Mouse (Mus musculus): ENCODE measurements around the gene Nomo1. TPM values are rescaled to one million over a fixed set of nuclear protein-coding genes. Genes with fewer than 3 reads are reported as not detected.

Nomo1 gene
- polyA plus RNA-seq, 1 experiment from 2014 or later = 26.4 TPM

GRCm38 (mm10) chr7:46030145-46030488, 3.4 kb upstream of the Nomo1 start, which contains the start of gene Abcc6:
Abcc6 (minus strand) TSS chr7:46030302.
- no peak for ATAC-seq (ENCODE audit: insufficient read depth)
- H3K36me3 ChIP-seq (ENCODE audit: insufficient read depth) = no peaks in the 10 kb centered on the region
- WGBS = 8% methylated on average over 11 of the region's 11 CpGs
- DNase-seq = peak; percentile 53
- H3K4me3 ChIP-seq (ENCODE audit: low read depth, low read length) = peak within 1 kb of the TSS; percentile 12; the same call in 1 of the 2 replicates
- peak within 1 kb of the TSS; percentile 12; the same call in 1 of the 2 replicates for H3K27ac ChIP-seq (ENCODE audit: low read depth)
- no peaks in the 10 kb centered on the region for H3K9me3 ChIP-seq (ENCODE audit: low read depth, low read length)
- peak within 1 kb of the TSS; percentile 43 for H3K4me2 ChIP-seq
- no peaks in the 10 kb centered on the region for H3K27me3 ChIP-seq (ENCODE audit: insufficient read depth, low read length)
- H3K4me1 ChIP-seq (ENCODE audit: insufficient read depth) = peaks cover 10% of the 10 kb centered on the region
- peak within 1 kb of the TSS; percentile 47 for H3K9ac ChIP-seq
- TF ChIP-seq CTCF (IDR thresholded peaks at IDR 0.05; ENCODE audit: low read depth) = no peak

GRCm38 (mm10) chr7:46031075-46031474, 2.4 kb upstream of the Nomo1 start:
- TF ChIP-seq CTCF (IDR thresholded peaks at IDR 0.05; ENCODE audit: low read depth) = no peak
- ATAC-seq (ENCODE audit: insufficient read depth) (no peak), DNase-seq (no peak)
- H3K27ac ChIP-seq (ENCODE audit: low read depth) = no peak overlapping the region
- H3K4me3 ChIP-seq (ENCODE audit: low read depth, low read length) = no peak overlapping the region
- H3K9me3 ChIP-seq (ENCODE audit: low read depth, low read length) = no peaks in the 10 kb centered on the region
- H3K9ac ChIP-seq = peak overlapping the region; percentile 6; the same call in 1 of the 2 replicates
- H3K4me1 ChIP-seq (ENCODE audit: insufficient read depth) = peaks cover 10% of the 10 kb centered on the region
- 56% methylated on average over 2 of the region's 2 CpGs for WGBS
- no peaks in the 10 kb centered on the region for H3K36me3 ChIP-seq (ENCODE audit: insufficient read depth)
- H3K4me2 ChIP-seq = no peak overlapping the region
- H3K27me3 ChIP-seq (ENCODE audit: insufficient read depth, low read length) = no peaks in the 10 kb centered on the region

GRCm38 (mm10) chr7:46033870-46034337, 406 bp downstream of the Nomo1 start:
- DNase-seq = no peak
- WGBS = under 1% methylated on average over 35 of the region's 35 CpGs

GRCm38 (mm10) chr7:46034991-46035390, 1.5 kb downstream of the Nomo1 start:
- Histone ChIP-seq H3K9me3 (ENCODE audit: low read depth, low read length) (no peaks in the 10 kb centered on the region), H3K9ac (peak overlapping the region; percentile 84), H3K27me3 (ENCODE audit: insufficient read depth, low read length) (no peaks in the 10 kb centered on the region), H3K27ac (ENCODE audit: low read depth) (no peak overlapping the region), H3K4me3 (ENCODE audit: low read depth, low read length) (peak overlapping the region; percentile 96), H3K36me3 (ENCODE audit: insufficient read depth) (peaks cover 27% of the 10 kb centered on the region), H3K4me1 (ENCODE audit: insufficient read depth) (peaks cover 10% of the 10 kb centered on the region), H3K4me2 (peak overlapping the region; percentile 86)
- WGBS = 72% methylated on average over 2 of the region's 2 CpGs
- ATAC-seq (ENCODE audit: insufficient read depth) (no peak), DNase-seq (no peak)
- no peak for TF ChIP-seq CTCF (IDR thresholded peaks at IDR 0.05; ENCODE audit: low read depth)

More at GRCm38 (mm10) chr7:46033870-46034337, 406 bp downstream of the Nomo1 start:
- Histone ChIP-seq H3K27me3 (ENCODE audit: insufficient read depth, low read length) (no peaks in the 10 kb centered on the region), H3K4me2 (peak overlapping the region; percentile 86), H3K4me1 (ENCODE audit: insufficient read depth) (peaks cover 10% of the 10 kb centered on the region), H3K9me3 (ENCODE audit: low read depth, low read length) (no peaks in the 10 kb centered on the region), H3K4me3 (ENCODE audit: low read depth, low read length) (peak overlapping the region; percentile 96), H3K27ac (ENCODE audit: low read depth) (no peak overlapping the region), H3K9ac (peak overlapping the region; percentile 84), H3K36me3 (ENCODE audit: insufficient read depth) (peaks cover 16% of the 10 kb centered on the region; the same call in 1 of the 2 replicates)
- ATAC-seq (ENCODE audit: insufficient read depth) = peak; percentile 47
- TF ChIP-seq CTCF (IDR thresholded peaks at IDR 0.05; ENCODE audit: low read depth) = no peak

DNA sequence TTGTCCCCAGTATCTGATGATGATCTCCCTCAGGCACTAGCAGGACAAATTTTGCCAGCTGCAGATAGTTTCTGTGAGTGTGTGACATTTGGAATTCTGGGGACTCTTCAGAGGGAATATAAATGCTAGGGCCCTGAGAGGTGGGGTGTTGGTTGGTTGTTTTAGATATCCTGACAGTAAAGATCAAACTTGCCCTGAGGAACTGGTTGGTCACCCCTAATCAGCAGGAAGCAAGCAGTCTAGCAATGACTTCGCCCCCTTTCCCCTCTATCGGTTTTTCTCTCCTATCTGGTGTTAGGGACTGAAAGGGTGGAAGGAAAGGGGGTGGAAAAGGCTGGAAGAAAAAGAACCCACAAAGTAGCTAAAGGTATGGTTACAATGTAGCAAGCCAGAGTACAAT, 2.0 kb downstream of the Nomo1 start:
- H3K4me1 ChIP-seq (ENCODE audit: insufficient read depth) = peaks cover 10% of the 10 kb centered on the region
- whole genome bisulfite sequencing = 74% methylated on average over 2 of the region's 2 CpGs
- no peak overlapping the region for H3K4me2 ChIP-seq
- H3K9me3 ChIP-seq (ENCODE audit: low read depth, low read length) = no peaks in the 10 kb centered on the region
- ATAC-seq (ENCODE audit: insufficient read depth) (no peak), DNase-seq (no peak)
- no peak overlapping the region for H3K9ac ChIP-seq
- H3K27ac ChIP-seq (ENCODE audit: low read depth) = no peak overlapping the region
- TF ChIP-seq CTCF (IDR thresholded peaks at IDR 0.05; ENCODE audit: low read depth) = no peak
- no peak overlapping the region for H3K4me3 ChIP-seq (ENCODE audit: low read depth, low read length)
- peaks cover 31% of the 10 kb centered on the region for H3K36me3 ChIP-seq (ENCODE audit: insufficient read depth)
- no peaks in the 10 kb centered on the region for H3K27me3 ChIP-seq (ENCODE audit: insufficient read depth, low read length)

GRCm38 (mm10) chr7:46037433-46037832, 3.9 kb downstream of the Nomo1 start:
- H3K36me3 ChIP-seq (ENCODE audit: insufficient read depth) = peaks cover 51% of the 10 kb centered on the region
- no peak overlapping the region for H3K4me3 ChIP-seq (ENCODE audit: low read depth, low read length)
- TF ChIP-seq CTCF (IDR thresholded peaks at IDR 0.05; ENCODE audit: low read depth) = no peak
- no peak overlapping the region for H3K27ac ChIP-seq (ENCODE audit: low read depth)
- WGBS = 86% methylated on average over 6 of the region's 6 CpGs
- no peak overlapping the region for H3K9ac ChIP-seq
- H3K9me3 ChIP-seq (ENCODE audit: low read depth, low read length) = no peaks in the 10 kb centered on the region
- no peak for ATAC-seq (ENCODE audit: insufficient read depth)
- no peak overlapping the region for H3K4me2 ChIP-seq
- H3K27me3 ChIP-seq (ENCODE audit: insufficient read depth, low read length) = no peaks in the 10 kb centered on the region
- no peak for DNase-seq
- H3K4me1 ChIP-seq (ENCODE audit: insufficient read depth) = peaks cover 10% of the 10 kb centered on the region

DNA sequence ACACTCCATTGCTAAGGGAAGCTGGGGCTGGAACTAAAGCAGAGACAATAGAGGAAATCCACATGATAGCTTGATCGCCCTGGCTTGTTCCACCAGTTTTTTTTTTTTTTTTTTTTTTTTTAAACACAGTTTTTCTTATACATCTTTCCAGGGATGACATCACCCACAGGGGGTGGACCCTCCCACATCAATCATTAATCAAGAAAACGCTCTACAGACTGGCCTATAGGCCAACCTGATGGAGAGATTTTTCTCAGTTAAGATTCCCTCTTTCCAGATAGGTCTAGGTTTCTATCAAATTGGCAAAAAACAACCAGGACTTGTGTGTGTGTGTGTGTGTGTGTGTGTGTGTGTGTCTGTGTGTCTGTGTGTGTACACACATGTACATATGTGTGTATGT, 6.4 kb downstream of the Nomo1 start:
- Histone ChIP-seq H3K27ac (ENCODE audit: low read depth) (no peak overlapping the region), H3K9ac (no peak overlapping the region), H3K36me3 (ENCODE audit: insufficient read depth) (peaks cover 73% of the 10 kb centered on the region)

More for the DNA sequence above, 6.4 kb downstream of the Nomo1 start:
- no peak overlapping the region for H3K4me3 ChIP-seq (ENCODE audit: low read depth, low read length)
- no peak for DNase-seq
- no peak for ATAC-seq (ENCODE audit: insufficient read depth)
- TF ChIP-seq CTCF (IDR thresholded peaks at IDR 0.05; ENCODE audit: low read depth) = no peak
- WGBS = 44% methylated on average over 2 of the region's 2 CpGs
- H3K4me2 ChIP-seq = no peak overlapping the region
- no peaks in the 10 kb centered on the region for H3K9me3 ChIP-seq (ENCODE audit: low read depth, low read length)
- no peaks in the 10 kb centered on the region for H3K27me3 ChIP-seq (ENCODE audit: insufficient read depth, low read length)
- peaks cover 3% of the 10 kb centered on the region for H3K4me1 ChIP-seq (ENCODE audit: insufficient read depth)

Measured in lung, embryonic 14.5 days (tissue).